Mouse (Mus musculus) cerebellum, adult 2 months (tissue): ENCODE results near the gene Taldo1.

Experiments
- CTCF ChIP-seq: fragments of 200-500 bp; IDR thresholded peaks from 2 replicates; pipeline ENCODE4 v1.5.1; 2011; ENCODE audit warnings: low read depth, mild to moderate bottlenecking, control low read depth, low read length, moderate library complexity, borderline replicate concordance; ENCODE audit not compliant: insufficient read depth
- POLR2A ChIP-seq: fragments of 200-500 bp; IDR thresholded peaks from 2 replicates; pipeline ENCODE4 v1.6.1; 2011; ENCODE audit warnings: low read length, control low read depth, borderline replicate concordance; ENCODE audit not compliant: insufficient read depth

GRCm38 (mm10) chr7:141436523-141436892 is 44.5 kb downstream of the Taldo1 start:
- TF ChIP-seq POLR2A (no peak), CTCF (no peak)
